Mouse (Mus musculus): ENCODE measurements around the gene Sprn.

The Sprn gene

DNA sequence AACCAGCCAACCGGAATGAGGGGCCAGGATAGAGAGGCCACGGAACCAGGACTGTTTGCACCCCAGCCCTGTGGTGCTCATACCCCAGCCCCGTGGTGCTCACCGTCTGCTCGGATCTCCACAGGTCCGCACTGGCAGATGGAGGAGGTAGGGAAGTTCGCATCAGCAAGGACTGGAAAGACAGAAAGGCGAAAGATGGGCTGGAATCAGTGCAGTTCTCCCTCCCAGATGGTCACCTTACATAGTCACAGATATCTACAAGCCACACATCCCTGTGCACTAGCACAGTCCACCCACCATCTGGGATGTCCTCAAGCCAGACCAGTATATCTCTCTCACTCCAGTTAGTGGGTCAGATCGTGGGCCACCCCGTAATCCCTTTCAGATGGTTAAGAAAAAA lies 53.2 kb downstream of the Sprn start:
- DNase-seq (ENCODE audit: low spot score in 2 of 2) = no peak
